Mouse (Mus musculus) liver, embryonic 16.5 days (tissue): ENCODE data around the gene Rap2a. TPM values are rescaled to one million over a fixed set of nuclear protein-coding genes. Genes with fewer than 3 reads are reported as not detected.

ENCODE experiments used
- ATAC-seq: fragments of 200-750 bp; cut with Nextera tagmentation; 2 replicates; pipeline ENCODE4 v1.8.0; 2017; ENCODE audit warnings: low read depth, mild to moderate bottlenecking, moderate number of reproducible peaks, moderate library complexity
- H3K27ac ChIP-seq: fragments of 300-500 bp; sonication (generic); 2 replicates; pipeline ENCODE4 v1.5.1; 2014; ENCODE audit warnings: mild to moderate bottlenecking, low read length
- H3K27me3 ChIP-seq: fragments of 300-500 bp; sonication (generic); 2 replicates; pipeline ENCODE4 v1.6.1; 2014; ENCODE audit warnings: low read depth, low read length, mixed read lengths; ENCODE audit not compliant: control insufficient read depth, insufficient read depth
- H3K36me3 ChIP-seq: fragments of 300-500 bp; sonication (generic); 2 replicates; pipeline ENCODE4 v1.6.1; 2014; ENCODE audit warnings: mild to moderate bottlenecking; ENCODE audit not compliant: control insufficient read depth, insufficient read depth
- H3K4me1 ChIP-seq: fragments of 300-500 bp; sonication (generic); 2 replicates; pipeline ENCODE4 v1.6.1; 2014; ENCODE audit warnings: low read depth, low read length, mixed read lengths; ENCODE audit not compliant: control insufficient read depth
- H3K4me2 ChIP-seq: fragments of 300-500 bp; sonication (generic); 2 replicates; pipeline ENCODE4 v1.6.1; 2014; ENCODE audit warnings: low read depth, low read length, mixed read lengths
- H3K4me3 ChIP-seq: fragments of 300-500 bp; sonication (generic); 2 replicates; pipeline ENCODE4 v1.5.1; 2014; ENCODE audit warnings: low read depth, mild to moderate bottlenecking, low read length
- H3K9ac ChIP-seq: fragments of 300-500 bp; sonication (generic); 2 replicates; pipeline ENCODE4 v1.6.1; 2014; ENCODE audit warnings: low read depth, low read length
- H3K9me3 ChIP-seq: fragments of 300-500 bp; sonication (generic); replicated peaks from 2 replicates; pipeline ENCODE4 v1.6.1; 2016; ENCODE audit warnings: low read length; ENCODE audit not compliant: control insufficient read depth
- WGBS: fragments of 180-500 bp; shearing (Covaris S2); extraction: QIAGEN DNeasy Blood & Tissue Kit; methylation state at CpG from one replicate; pipeline ENCODE4 v1.1.7; 2014; ENCODE audit not compliant: insufficient replicate concordance; 5-methylcytosine and 5-hydroxymethylcytosine counted together
- polyA plus RNA-seq: library from polyadenylated mRNA; unstranded; fragments of >200 nt; fragmentation: Nextera tagmentation; extraction: Ambion mirVana; gene quantifications from 2 replicates; pipeline ENCODE4 v1.2.1, GENCODE M21; 2015

Rap2a gene
- 0.86 and 0.89 TPM in 2 replicates for polyA plus RNA-seq

DNA sequence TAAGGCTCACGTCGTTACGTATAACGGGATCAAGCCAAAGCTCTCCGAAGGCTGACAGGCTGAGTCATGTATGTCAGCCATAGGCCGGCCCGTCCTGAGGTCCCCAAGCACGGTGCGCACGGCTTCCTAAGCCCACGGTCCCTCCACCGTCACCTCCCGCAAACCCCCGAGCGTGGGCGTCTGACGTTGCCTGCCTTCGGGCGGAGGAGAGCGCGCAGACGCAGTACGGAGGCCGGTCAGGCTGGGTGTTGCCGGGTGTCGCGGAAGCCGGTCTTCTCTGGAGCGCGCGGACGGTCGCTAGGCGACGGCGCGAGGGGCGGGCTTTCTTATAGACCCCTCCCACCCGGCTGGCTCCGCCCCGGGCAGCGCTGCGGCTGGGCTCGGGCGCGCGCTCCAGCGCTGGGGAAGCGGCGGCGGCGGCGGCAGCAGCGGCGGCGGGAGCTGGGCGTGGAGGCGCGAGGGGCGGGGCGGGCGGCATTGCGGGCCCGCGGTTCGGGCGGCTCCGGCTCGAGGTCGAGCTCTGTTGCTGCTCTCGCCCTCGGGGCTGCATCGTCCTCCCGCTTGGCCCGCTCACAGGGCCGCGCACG is at the start of gene Rap2a:
Rap2a (plus strand) TSS at position 463 of the 587 bp plus-strand sequence.
- Histone ChIP-seq H3K9me3 (no peaks in the 10 kb centered on the region), H3K36me3 (no peaks in the 10 kb centered on the region), H3K27me3 (peaks cover 14% of the 10 kb centered on the region), H3K27ac (peak within 1 kb of the TSS; percentile 93), H3K9ac (peak within 1 kb of the TSS; percentile 73), H3K4me2 (peak within 1 kb of the TSS; percentile 83), H3K4me3 (peak within 1 kb of the TSS; percentile 73), H3K4me1 (peaks cover 2% of the 10 kb centered on the region; the same call in 1 of the 2 replicates)
- under 1% methylated on average over 76 of the region's 78 CpGs for WGBS
- ATAC-seq, result peak; percentile 80

DNA sequence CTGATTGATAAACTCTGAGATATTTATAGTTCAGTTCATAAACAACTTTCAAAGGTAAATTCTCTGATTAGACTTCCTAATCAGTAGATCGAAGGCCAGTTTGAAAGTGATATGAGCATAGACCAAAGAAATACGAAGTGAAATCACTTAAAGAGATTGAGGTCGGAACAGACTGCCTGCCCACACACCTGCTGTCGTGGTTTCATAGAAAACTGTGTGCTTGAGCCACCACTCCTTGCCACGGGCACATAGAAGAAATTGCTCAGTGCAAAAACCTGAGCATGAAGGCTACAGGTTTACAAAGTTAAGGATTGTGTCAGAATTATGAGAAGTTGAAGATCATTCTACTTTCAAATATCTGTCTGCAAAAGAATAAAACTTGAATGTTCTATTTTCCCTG is 49.7 kb upstream of the Rap2a start:
- Histone ChIP-seq H3K27ac (no peak overlapping the region), H3K9me3 (no peaks in the 10 kb centered on the region; the same call in 1 of the 2 replicates), H3K9ac (no peak overlapping the region), H3K4me2 (no peak overlapping the region), H3K27me3 (no peaks in the 10 kb centered on the region), H3K36me3 (peaks cover 10% of the 10 kb centered on the region), H3K4me1 (no peaks in the 10 kb centered on the region), H3K4me3 (no peak overlapping the region)
- 62% methylated on average over 5 of the region's 5 CpGs for WGBS
- no peak for ATAC-seq

DNA sequence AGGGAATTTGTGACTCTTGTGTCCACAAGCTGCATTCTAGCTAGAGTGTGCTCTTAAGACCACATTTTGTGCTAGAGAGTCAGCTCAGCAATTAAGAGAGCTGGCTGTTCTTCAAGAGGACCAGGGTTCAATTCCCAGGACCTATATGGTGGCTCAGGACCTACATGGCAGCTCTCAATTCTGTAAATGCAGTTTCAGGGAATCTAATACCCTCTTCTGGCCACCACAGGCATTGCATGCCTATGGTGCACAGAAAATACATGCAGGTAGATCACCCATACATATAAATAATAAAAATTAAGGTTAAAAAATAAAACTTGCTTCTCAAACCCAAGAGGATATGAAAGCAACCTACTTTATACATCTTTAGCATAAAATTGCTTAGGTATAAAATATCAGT is 45.5 kb upstream of the Rap2a start:
- no peak overlapping the region for H3K4me3 ChIP-seq
- ATAC-seq, result no peak
- no peaks in the 10 kb centered on the region for H3K9me3 ChIP-seq

DNA sequence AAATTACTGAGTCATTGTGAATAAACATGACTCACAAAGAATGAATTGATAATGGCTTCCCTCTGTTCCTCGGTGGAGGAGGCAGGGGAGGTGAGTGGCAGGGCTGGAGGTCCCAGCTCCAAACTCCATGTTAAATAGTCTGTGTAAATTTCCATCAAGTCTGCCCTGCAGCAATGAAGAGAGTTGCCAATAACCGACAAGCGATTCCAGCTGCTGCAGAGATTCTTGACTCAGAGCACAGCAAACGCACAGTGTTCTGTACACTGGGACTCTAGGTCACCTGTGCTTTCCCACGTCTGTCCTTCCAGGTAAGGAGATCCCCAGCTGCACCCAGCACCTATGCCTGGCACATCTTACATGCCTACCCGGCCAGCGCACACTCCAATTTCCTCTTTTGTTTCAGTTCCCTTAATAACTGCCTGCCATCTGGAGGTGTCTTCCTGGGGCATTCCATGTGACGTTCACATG is 44.3 kb upstream of the Rap2a start:
- no peak for ATAC-seq
- Histone ChIP-seq H3K4me3 (no peak overlapping the region), H3K9me3 (no peaks in the 10 kb centered on the region), H3K9ac (no peak overlapping the region), H3K36me3 (no peaks in the 10 kb centered on the region), H3K4me2 (no peak overlapping the region), H3K27me3 (no peaks in the 10 kb centered on the region), H3K4me1 (no peaks in the 10 kb centered on the region), H3K27ac (no peak overlapping the region)
- WGBS, result 44% methylated on average over 8 of the region's 8 CpGs

More for the DNA sequence above, 45.5 kb upstream of the Rap2a start:
- no peaks in the 10 kb centered on the region for H3K27me3 ChIP-seq
- H3K4me1 ChIP-seq, result no peaks in the 10 kb centered on the region
- H3K36me3 ChIP-seq, result no peaks in the 10 kb centered on the region
- no peak overlapping the region for H3K27ac ChIP-seq
- H3K9ac ChIP-seq, result no peak overlapping the region
- H3K4me2 ChIP-seq, result no peak overlapping the region

DNA sequence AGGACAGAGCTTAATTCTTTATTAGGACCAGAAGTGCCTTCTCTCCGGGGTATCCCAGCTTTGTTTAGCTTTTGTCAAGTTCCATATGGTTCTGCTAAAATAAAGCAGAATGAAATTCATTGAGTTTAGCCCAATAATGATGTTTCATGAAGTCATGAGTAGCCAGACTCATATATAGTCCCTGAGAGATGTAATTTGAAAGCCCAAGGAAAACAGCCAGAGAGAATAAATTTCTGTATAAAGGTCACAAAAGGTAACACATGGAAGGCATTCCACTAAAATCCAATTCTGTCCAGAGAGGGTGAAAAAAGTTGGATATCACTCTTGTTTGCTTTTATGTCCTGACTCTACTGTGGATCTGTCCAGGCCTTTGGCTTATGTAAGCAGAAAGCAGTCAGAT is 43.4 kb upstream of the Rap2a start:
- Histone ChIP-seq H3K27ac (no peak overlapping the region), H3K9me3 (no peaks in the 10 kb centered on the region), H3K36me3 (no peaks in the 10 kb centered on the region), H3K9ac (no peak overlapping the region), H3K4me3 (no peak overlapping the region), H3K4me1 (no peaks in the 10 kb centered on the region), H3K4me2 (no peak overlapping the region), H3K27me3 (no peaks in the 10 kb centered on the region)
- no peak for ATAC-seq
- 77% methylated on average over 1 of the region's 1 CpGs for WGBS

DNA sequence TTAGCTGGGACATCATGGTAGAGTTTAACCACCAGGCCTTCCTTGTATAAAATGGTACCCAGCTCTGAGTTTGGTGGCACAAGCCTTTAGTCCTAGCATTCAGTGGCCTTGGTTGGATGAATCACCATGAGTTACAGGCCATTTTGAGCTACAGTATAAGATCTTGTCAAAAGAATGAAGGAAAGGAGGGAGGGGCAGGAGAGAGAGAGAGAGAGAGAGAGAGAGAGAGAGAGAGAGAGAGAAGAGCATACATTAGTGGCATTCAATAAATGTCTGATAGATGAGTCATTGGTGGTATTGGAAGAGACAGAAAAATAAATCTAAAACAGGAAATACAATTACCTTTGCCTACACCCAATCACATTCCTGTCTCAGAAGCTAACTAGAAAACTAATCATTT is 37.5 kb upstream of the Rap2a start:
- Histone ChIP-seq H3K27ac (no peak overlapping the region), H3K9ac (no peak overlapping the region), H3K4me2 (no peak overlapping the region), H3K36me3 (no peaks in the 10 kb centered on the region), H3K27me3 (no peaks in the 10 kb centered on the region), H3K9me3 (no peaks in the 10 kb centered on the region), H3K4me1 (no peaks in the 10 kb centered on the region), H3K4me3 (no peak overlapping the region)
- ATAC-seq, result no peak

DNA sequence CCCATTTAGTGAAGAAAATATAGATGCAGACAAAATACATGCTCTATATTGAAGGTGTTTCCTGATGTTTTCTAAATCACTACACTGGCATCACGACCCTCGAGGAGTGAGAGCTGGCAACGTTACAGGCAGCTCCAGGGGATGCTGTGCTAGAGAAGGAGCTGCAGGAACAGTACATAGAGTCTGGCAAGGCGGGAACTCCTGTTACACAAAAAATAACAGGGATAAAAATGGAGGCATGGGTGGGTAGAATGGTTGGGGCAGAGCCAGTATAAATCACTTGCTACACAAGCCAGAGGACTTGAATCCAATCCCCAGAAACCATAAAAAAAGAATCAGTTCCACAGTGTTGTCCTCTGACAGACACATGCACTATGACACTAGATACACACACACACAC is 37.0 kb upstream of the Rap2a start:
- no peak for ATAC-seq
- Histone ChIP-seq H3K4me2 (no peak overlapping the region), H3K9ac (no peak overlapping the region), H3K27ac (no peak overlapping the region), H3K9me3 (no peaks in the 10 kb centered on the region), H3K4me3 (no peak overlapping the region), H3K4me1 (no peaks in the 10 kb centered on the region), H3K36me3 (no peaks in the 10 kb centered on the region), H3K27me3 (no peaks in the 10 kb centered on the region)
- 64% methylated on average over 4 of the region's 4 CpGs for WGBS

DNA sequence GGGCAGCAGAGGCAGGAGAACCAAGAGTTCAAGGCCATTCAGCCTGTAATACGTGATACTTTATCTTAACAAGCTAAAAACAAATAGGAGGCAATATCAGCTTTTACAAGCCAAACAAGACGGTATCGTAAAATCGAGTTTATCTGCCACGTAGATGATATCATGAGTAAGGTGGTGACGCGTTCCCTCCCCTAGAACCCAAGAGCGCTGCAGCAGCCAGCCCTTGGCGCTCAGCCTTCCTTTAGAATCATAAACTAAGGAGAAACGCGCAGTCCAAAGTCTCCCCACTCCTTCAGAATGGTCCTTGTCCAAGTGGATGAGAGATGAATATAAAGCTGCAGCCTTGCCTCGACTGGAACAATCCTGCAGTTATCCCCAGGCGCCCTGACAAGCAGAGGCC is 36.4 kb upstream of the Rap2a start:
- H3K4me3 ChIP-seq, result no peak overlapping the region
- H3K4me2 ChIP-seq, result no peak overlapping the region
- H3K27ac ChIP-seq, result no peak overlapping the region
- no peaks in the 10 kb centered on the region for H3K36me3 ChIP-seq
- H3K9ac ChIP-seq, result no peak overlapping the region
- ATAC-seq, result no peak
- no peaks in the 10 kb centered on the region for H3K9me3 ChIP-seq
- H3K27me3 ChIP-seq, result no peaks in the 10 kb centered on the region
- 72% methylated on average over 13 of the region's 13 CpGs for WGBS
- no peaks in the 10 kb centered on the region for H3K4me1 ChIP-seq

DNA sequence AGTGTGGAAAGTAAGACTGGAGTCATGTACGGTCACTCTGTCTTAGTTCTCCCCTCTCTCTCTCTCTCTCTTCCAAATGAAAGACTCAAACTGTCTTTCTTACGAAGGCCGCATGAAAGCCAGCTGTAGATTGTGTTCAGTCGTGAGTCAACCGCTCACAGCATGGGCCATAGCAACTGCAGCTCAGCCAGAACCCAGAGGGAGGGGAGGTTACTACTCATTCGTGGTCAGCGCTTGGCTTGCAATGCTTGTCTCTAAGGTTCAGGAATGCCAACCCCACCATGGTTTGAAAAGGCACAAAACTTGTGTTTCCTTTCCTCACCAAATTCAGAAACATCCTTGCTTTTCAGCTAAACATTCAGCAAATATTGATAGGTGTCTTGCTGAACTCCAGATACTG is 24.0 kb upstream of the Rap2a start:
- Histone ChIP-seq H3K27ac (no peak overlapping the region), H3K9me3 (no peaks in the 10 kb centered on the region), H3K4me2 (no peak overlapping the region), H3K4me1 (no peaks in the 10 kb centered on the region), H3K4me3 (no peak overlapping the region), H3K9ac (no peak overlapping the region), H3K27me3 (no peaks in the 10 kb centered on the region), H3K36me3 (no peaks in the 10 kb centered on the region)
- 73% methylated on average over 7 of the region's 7 CpGs for WGBS
- ATAC-seq, result no peak
